Mouse (Mus musculus): ENCODE data around the gene Nfrkb. TPM values are rescaled to one million over a fixed set of nuclear protein-coding genes. Genes with fewer than 3 reads are reported as not detected.
A peak's percentile ranks its signal among the peaks of the same experiment; 100 is the strongest.

Gene Nfrkb
- polyA plus RNA-seq, 1 experiment from 2014 or later: 27.5 TPM

- Histone ChIP-seq H3K27ac (ENCODE audit: low read depth) (no peak overlapping the region), H3K4me1 (replicated peaks; ENCODE audit: control insufficient read depth, insufficient read depth, low read length) (no peaks in the 10 kb centered on the region), H3K4me3 (ENCODE audit: low read depth, low read length) (no peak overlapping the region), H3K4me2 (ENCODE audit: low read length) (no peak overlapping the region), H3K27me3 (replicated peaks; ENCODE audit: control insufficient read depth, insufficient read depth, low read length) (no peaks in the 10 kb centered on the region), H3K9ac (ENCODE audit: low read length) (no peak overlapping the region), H3K9me3 (ENCODE audit: control insufficient read depth, low read length) (no peaks in the 10 kb centered on the region), H3K36me3 (ENCODE audit: control insufficient read depth, insufficient read depth, low read length) (peaks cover 38% of the 10 kb centered on the region)
- DNase-seq (ENCODE audit: low spot score) (no peak), ATAC-seq (replicated peaks; ENCODE audit: low FRiP score, low TSS enrichment, low read depth) (no peak)
- WGBS: 90% methylated on average over 9 of the region's 9 CpGs
Measured at GRCm38 (mm10) chr9:31363698-31364609, 22.0 kb upstream of the Nfrkb start.

GRCm38 (mm10) chr9:31365086-31365485 is 20.9 kb upstream of the Nfrkb start:
- no peak overlapping the region for H3K27ac ChIP-seq (ENCODE audit: low read depth)
- H3K9ac ChIP-seq (ENCODE audit: low read length): no peak overlapping the region
- no peaks in the 10 kb centered on the region for H3K9me3 ChIP-seq (ENCODE audit: control insufficient read depth, low read length)
- no peak overlapping the region for H3K4me2 ChIP-seq (ENCODE audit: low read length)
- no peak for DNase-seq (ENCODE audit: low spot score)
- no peaks in the 10 kb centered on the region for H3K4me1 ChIP-seq (replicated peaks; ENCODE audit: control insufficient read depth, insufficient read depth, low read length)
- no peak overlapping the region for H3K4me3 ChIP-seq (ENCODE audit: low read depth, low read length)
- no peak for ATAC-seq (replicated peaks; ENCODE audit: low FRiP score, low TSS enrichment, low read depth)
- no peaks in the 10 kb centered on the region for H3K27me3 ChIP-seq (replicated peaks; ENCODE audit: control insufficient read depth, insufficient read depth, low read length)
- 66% methylated on average over 8 of the region's 8 CpGs for WGBS
- H3K36me3 ChIP-seq (ENCODE audit: control insufficient read depth, insufficient read depth, low read length): peaks cover 30% of the 10 kb centered on the region

- Histone ChIP-seq H3K27ac (ENCODE audit: low read depth) (no peak overlapping the region), H3K36me3 (ENCODE audit: control insufficient read depth, insufficient read depth, low read length) (peaks cover 19% of the 10 kb centered on the region; the same call in 1 of the 2 replicates), H3K4me2 (ENCODE audit: low read length) (no peak overlapping the region), H3K4me3 (ENCODE audit: low read depth, low read length) (no peak overlapping the region), H3K4me1 (replicated peaks; ENCODE audit: control insufficient read depth, insufficient read depth, low read length) (no peaks in the 10 kb centered on the region), H3K27me3 (replicated peaks; ENCODE audit: control insufficient read depth, insufficient read depth, low read length) (no peaks in the 10 kb centered on the region), H3K9me3 (ENCODE audit: control insufficient read depth, low read length) (no peaks in the 10 kb centered on the region), H3K9ac (ENCODE audit: low read length) (no peak overlapping the region)
- 94% methylated on average over 3 of the region's 3 CpGs for WGBS
- ATAC-seq (replicated peaks; ENCODE audit: low FRiP score, low TSS enrichment, low read depth): no peak
- DNase-seq (ENCODE audit: low spot score): no peak
Measured at GRCm38 (mm10) chr9:31371740-31372139, 14.3 kb upstream of the Nfrkb start.

GRCm38 (mm10) chr9:31376661-31377060 is 9.3 kb upstream of the Nfrkb start:
- Histone ChIP-seq H3K4me2 (ENCODE audit: low read length) (no peak overlapping the region), H3K9ac (ENCODE audit: low read length) (no peak overlapping the region), H3K36me3 (ENCODE audit: control insufficient read depth, insufficient read depth, low read length) (peaks cover 23% of the 10 kb centered on the region), H3K4me3 (ENCODE audit: low read depth, low read length) (no peak overlapping the region), H3K4me1 (replicated peaks; ENCODE audit: control insufficient read depth, insufficient read depth, low read length) (no peaks in the 10 kb centered on the region), H3K27me3 (replicated peaks; ENCODE audit: control insufficient read depth, insufficient read depth, low read length) (no peaks in the 10 kb centered on the region), H3K9me3 (ENCODE audit: control insufficient read depth, low read length) (no peaks in the 10 kb centered on the region), H3K27ac (ENCODE audit: low read depth) (no peak overlapping the region)
- no peak for DNase-seq (ENCODE audit: low spot score)
- ATAC-seq (replicated peaks; ENCODE audit: low FRiP score, low TSS enrichment, low read depth): no peak

- Histone ChIP-seq H3K4me2 (ENCODE audit: low read length) (no peak overlapping the region), H3K4me1 (replicated peaks; ENCODE audit: control insufficient read depth, insufficient read depth, low read length) (peaks cover 6% of the 10 kb centered on the region), H3K9me3 (ENCODE audit: control insufficient read depth, low read length) (no peaks in the 10 kb centered on the region), H3K36me3 (ENCODE audit: control insufficient read depth, insufficient read depth, low read length) (peaks cover 9% of the 10 kb centered on the region; the same call in 1 of the 2 replicates), H3K9ac (ENCODE audit: low read length) (no peak overlapping the region), H3K27ac (ENCODE audit: low read depth) (no peak overlapping the region), H3K4me3 (ENCODE audit: low read depth, low read length) (no peak overlapping the region), H3K27me3 (replicated peaks; ENCODE audit: control insufficient read depth, insufficient read depth, low read length) (no peaks in the 10 kb centered on the region)
- peak; percentile 43 for DNase-seq (ENCODE audit: low spot score)
- no peak for ATAC-seq (replicated peaks; ENCODE audit: low FRiP score, low TSS enrichment, low read depth)
- WGBS: 81% methylated on average over 17 of the region's 17 CpGs
Measured at GRCm38 (mm10) chr9:31384786-31385499, 1.0 kb upstream of the Nfrkb start.

- Histone ChIP-seq H3K27ac (ENCODE audit: low read depth) (no peak overlapping the region), H3K9me3 (ENCODE audit: control insufficient read depth, low read length) (no peaks in the 10 kb centered on the region), H3K36me3 (ENCODE audit: control insufficient read depth, insufficient read depth, low read length) (peaks cover 14% of the 10 kb centered on the region), H3K27me3 (replicated peaks; ENCODE audit: control insufficient read depth, insufficient read depth, low read length) (no peaks in the 10 kb centered on the region), H3K4me2 (ENCODE audit: low read length) (peak overlapping the region; percentile 52), H3K4me1 (replicated peaks; ENCODE audit: control insufficient read depth, insufficient read depth, low read length) (peaks cover 6% of the 10 kb centered on the region), H3K4me3 (ENCODE audit: low read depth, low read length) (peak overlapping the region; percentile 78), H3K9ac (ENCODE audit: low read length) (peak overlapping the region; percentile 78)
- ATAC-seq (replicated peaks; ENCODE audit: low FRiP score, low TSS enrichment, low read depth) (peak; percentile 51), DNase-seq (ENCODE audit: low spot score) (no peak)
- 20% methylated on average over 4 of the region's 4 CpGs for WGBS
Measured at GRCm38 (mm10) chr9:31385500-31385869, 507 bp upstream of the Nfrkb start.

GRCm38 (mm10) chr9:31386368-31387180 is 582 bp downstream of the Nfrkb start:
- Histone ChIP-seq H3K4me1 (replicated peaks; ENCODE audit: control insufficient read depth, insufficient read depth, low read length) (peaks cover 6% of the 10 kb centered on the region), H3K9ac (ENCODE audit: low read length) (peak overlapping the region; percentile 78), H3K27ac (ENCODE audit: low read depth) (peak overlapping the region; percentile 40; the same call in 1 of the 2 replicates), H3K9me3 (ENCODE audit: control insufficient read depth, low read length) (no peaks in the 10 kb centered on the region), H3K27me3 (replicated peaks; ENCODE audit: control insufficient read depth, insufficient read depth, low read length) (no peaks in the 10 kb centered on the region), H3K36me3 (ENCODE audit: control insufficient read depth, insufficient read depth, low read length) (peaks cover 25% of the 10 kb centered on the region), H3K4me2 (ENCODE audit: low read length) (peak overlapping the region; percentile 57), H3K4me3 (ENCODE audit: low read depth, low read length) (peak overlapping the region; percentile 78)
- 7% methylated on average over 44 of the region's 44 CpGs for WGBS
- DNase-seq (ENCODE audit: low spot score): no peak
- ATAC-seq (replicated peaks; ENCODE audit: low FRiP score, low TSS enrichment, low read depth): peak; percentile 76

- 82% methylated on average over 5 of the region's 5 CpGs for whole genome bisulfite sequencing
- H3K4me2 ChIP-seq (ENCODE audit: low read length): peak overlapping the region; percentile 57
- H3K36me3 ChIP-seq (ENCODE audit: control insufficient read depth, insufficient read depth, low read length): peaks cover 31% of the 10 kb centered on the region
- H3K9me3 ChIP-seq (ENCODE audit: control insufficient read depth, low read length): no peaks in the 10 kb centered on the region
- H3K27ac ChIP-seq (ENCODE audit: low read depth): no peak overlapping the region
- ATAC-seq (replicated peaks; ENCODE audit: low FRiP score, low TSS enrichment, low read depth) (no peak), DNase-seq (ENCODE audit: low spot score) (peak; percentile 48)
- H3K4me3 ChIP-seq (ENCODE audit: low read depth, low read length): peak overlapping the region; percentile 78
- H3K4me1 ChIP-seq (replicated peaks; ENCODE audit: control insufficient read depth, insufficient read depth, low read length): peaks cover 6% of the 10 kb centered on the region
- H3K27me3 ChIP-seq (replicated peaks; ENCODE audit: control insufficient read depth, insufficient read depth, low read length): no peaks in the 10 kb centered on the region
- no peak overlapping the region for H3K9ac ChIP-seq (ENCODE audit: low read length)
Measured at GRCm38 (mm10) chr9:31387206-31387605, 1.2 kb downstream of the Nfrkb start.

Data from intestine, embryonic 14.5 days (tissue).